Mouse (Mus musculus) spleen, postnatal 36 days (tissue): ENCODE measurements around the gene Sidt1.
"Not testable (repeated sequence)": the region's sequence is repeated elsewhere in the genome, so short reads cannot be mapped to it uniquely, and the experiment has no call there.

Experiments used
- DNase-seq, 2 experiments: peaks; one replicate each; pipeline ENCODE4 v3.0.0; 2022; ENCODE audit warnings: low spot score in 2 of 2, mixed read lengths in 1 of 2

Gene Sidt1

DNA sequence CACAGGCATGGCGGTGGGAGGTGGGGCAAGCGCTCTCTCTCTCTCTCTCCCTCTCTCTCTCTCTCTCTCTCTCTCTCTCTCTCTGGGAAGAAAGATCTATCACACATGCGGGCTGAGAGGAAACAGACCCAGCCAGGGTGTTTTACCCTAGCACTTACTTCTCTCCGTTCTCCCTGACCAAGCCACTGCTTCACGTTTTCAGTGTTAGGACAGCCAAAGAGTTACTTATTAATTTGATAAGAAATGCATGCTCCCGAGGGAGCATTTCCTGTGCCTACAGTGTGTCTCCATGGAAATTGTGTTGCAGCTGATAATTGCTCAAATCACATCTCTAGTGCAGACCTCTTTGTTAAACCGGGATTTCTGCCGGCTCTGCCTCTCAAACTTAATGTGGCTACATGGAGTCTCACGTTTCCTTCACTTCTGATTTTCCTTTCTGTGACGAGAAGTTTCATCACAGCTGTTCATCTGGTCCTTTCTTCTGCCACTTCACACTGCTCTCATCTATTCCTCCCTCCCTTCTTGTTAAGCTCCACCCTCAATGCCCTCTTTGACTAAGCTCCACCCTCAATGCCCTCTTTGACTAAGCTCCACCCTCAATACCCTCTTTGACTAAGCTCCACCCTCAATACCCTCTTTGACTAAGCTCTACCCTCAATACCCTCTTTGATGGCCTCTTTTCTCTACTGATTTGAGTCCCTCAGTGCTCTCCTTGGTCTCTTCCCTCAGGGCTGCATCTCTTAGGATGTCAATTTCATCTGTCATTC is 30.7 kb downstream of the Sidt1 start:
- no peak for DNase-seq

DNA sequence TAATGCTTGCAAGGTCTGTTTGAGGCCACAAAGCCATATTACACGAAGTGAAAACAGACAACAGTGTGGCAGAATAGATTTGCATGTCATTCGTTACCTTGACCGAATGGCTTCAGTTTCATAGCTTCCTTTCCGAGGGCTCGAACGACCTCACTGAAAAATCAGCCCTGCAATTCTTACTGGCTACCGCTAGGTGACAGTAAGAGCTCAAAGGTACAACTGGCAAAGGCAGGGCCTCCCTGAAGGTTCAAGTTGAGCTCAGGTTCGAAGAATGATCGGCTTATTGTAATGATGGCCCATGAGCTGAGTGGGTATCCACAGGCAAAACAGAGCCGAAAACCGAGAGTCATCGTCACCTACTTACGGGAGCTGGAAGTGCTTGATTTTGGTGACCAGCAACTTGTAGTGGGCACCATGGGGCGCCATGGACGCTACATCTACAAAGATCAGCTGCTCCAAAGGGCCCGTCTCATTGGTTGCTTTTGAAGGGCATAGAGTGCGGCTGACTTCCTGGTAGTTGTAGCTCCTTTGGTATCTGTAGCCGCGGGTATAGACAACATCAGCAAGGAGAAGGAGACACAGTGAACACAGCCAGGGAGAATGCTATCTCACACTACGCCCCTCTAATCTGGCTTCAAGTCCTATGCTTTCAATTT is 33.4 kb downstream of the Sidt1 start:
- peak in 1 of 2 experiments; percentile 4 for DNase-seq

DNA sequence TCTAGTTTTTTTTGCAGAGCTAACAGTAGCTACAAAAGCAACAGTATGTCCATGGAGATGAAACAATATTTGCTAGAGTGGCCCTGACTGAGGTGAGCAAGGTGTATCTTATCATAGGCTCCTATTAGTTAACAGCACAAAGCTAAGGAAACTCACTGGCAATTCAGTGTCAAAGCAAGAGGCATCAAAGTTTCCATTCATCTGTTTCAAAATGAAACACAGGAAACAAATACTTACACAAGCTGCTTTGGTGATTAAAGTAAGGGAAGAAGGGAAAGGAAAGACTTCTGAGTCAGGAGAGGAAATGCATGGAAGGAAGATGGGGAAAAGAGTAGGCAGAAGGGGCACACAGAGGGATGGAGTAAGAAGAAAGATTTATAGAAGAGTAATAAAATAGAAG is 39.0 kb downstream of the Sidt1 start:
- DNase-seq: no peak

DNA sequence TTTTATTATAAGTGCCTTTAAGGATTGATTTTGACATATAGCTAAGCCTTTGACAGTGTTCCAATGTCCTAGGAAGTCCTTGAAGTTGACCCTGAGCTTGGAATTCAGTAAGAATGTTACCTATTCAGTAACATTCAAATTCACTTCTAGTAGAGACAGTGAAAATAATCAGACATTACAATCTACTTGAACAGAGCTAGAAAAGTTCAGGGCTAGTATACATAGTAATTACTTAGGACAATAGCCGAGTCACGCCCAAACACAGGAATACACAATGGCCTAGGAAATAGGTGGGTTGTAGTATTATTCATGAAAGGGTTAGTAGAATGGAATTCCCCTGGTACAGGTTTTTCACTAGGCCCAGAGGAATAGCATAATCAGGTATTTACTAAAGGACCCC is 40.3 kb downstream of the Sidt1 start:
- DNase-seq: not testable (repeated sequence)

DNA sequence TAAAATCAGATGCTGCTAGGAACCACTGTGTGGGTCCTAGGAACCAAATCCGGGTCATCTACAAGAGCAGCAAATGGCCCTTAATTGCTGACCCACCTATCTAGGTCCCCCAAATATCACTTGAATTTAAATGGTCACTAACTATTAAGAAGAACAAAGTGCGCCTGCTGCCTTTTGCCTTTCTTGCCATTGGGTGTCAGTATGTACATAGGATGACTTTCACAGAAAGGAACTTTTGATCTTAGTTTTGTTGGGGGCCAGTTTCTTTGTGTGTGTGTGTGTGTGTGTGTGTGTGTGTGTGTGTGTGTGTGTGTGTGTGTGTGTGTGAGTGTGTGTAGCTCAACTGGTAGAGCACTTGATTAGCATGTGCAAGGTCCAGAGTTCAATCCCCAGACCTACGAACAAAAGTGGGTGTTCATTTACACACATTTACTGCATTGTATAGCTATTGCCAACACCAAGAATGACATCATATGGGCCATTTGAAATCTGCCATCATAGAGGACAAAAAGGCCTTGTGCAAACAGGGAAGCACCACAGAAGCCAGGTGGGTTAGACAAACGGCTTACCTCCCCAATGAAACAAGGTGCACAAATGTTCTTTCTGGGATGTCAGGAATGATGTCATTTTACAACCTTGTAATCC is 43.9 kb downstream of the Sidt1 start:
- DNase-seq: no peak

DNA sequence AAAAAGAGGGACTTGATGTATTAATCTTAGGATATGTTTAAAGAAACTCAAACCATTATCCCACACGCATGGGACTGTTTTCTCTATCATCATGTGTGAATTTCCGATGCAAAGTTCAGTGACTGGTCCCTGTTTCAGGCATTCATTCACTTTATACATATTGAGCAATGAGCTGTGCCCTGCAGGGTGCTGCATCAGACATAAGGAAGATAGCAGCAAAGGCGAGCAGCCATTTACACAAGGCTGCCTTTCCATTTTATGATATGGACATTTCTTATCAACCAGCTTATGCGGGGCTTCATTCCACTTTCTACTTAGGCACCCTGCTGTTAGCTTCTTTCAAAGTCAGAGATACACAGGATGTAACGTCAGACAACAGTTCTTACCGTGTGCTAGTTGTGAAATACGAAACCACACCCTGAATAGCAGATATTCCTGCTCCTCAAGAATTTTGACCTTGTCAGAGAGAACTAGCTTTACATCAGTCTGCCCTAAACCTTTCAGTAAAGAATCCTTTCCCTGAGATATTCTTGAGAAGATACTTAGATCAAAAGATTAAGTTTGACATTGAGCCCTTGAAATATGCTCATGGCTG is 45.5 kb downstream of the Sidt1 start:
- no peak for DNase-seq

DNA sequence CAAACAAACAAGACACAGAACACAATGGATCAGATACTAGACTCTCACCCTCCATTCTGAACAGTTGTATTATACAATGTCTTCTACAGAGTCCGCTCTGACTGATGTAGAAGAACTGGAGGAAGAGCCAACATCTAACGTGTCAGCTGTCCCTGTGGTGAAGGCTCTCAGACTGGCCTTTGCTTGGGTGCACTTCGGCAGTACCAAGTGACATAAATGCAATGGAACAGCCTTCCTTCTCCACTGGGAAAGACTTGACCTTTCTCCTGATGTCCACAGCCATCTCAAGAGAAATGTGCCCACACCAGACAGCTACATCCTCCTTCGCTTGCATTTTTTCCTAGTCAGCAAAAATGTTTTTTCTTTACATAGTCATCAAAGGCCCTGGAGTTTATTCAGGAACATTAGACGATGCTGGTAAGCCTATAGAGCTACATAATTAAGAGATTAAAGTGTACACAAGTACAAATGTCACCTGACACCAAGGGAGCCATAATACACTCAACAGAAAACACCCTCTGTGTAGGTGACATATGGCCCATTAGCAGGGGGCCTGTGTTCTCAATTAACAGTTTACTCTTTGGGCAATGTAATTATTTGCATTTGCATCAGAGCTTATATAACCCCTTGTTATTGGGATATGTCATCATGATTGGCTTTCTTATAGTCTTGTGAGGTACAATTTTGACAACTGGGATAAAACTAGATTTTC is 50.2 kb downstream of the Sidt1 start:
- no peak for DNase-seq

DNA sequence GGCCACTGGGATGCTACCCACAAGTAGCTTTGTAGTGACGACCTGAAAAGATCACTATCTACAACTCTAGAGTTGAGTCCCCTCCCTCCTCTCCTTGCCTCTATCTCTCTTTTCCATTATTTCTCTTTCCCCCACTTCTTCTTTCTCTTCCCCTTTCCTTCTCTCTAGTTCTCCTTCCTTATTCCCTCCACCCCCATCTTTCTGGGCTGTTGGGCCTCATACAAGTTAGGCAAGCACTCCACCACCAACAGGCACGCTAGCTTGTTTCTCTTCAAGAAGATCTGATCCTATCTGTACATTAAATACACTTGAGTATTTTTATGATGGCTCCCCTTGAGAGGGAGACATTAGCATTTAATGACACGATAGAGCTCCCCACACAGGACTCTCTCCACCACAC is 51.0 kb downstream of the Sidt1 start:
- DNase-seq: no peak

DNA sequence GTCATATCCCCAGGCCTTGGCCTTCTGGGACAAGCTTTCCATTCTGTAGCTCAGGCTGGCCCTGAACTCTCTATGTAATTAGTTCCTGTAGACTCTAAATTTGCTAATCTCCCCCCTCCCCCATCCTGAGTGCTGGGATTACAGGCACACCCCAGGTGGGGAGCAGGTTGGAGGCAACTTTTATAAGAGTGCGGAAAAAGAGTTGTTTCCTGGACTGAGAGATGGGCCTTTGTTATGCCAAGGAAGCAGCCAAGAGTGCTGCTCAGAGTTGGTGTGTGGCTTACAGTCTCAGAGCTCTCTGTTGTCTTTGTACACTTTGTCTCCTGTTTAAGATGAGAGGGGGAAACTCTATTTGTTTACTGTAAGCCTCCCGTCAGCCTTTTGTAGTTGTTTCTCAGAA is 52.2 kb downstream of the Sidt1 start:
- no peak for DNase-seq

DNA sequence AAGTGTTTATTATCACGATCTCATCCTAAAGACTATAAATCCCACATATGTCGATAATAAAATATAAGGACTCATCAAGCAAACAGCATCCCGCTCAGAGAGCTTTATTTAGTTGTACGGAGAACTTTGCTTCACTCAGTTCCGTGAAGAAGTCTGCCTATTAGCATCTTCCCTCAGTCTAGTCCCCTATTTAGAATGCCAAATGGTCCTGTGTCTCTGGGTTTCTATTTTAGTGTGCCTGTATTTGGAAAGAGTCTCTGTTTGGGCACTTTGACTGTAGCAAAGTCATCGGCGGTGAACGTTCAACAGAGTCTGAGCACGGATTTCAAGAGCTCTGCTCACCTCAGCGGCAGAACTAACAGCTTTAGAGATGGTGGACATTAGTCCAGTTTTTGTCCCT is 55.8 kb downstream of the Sidt1 start:
- DNase-seq: no peak

DNA sequence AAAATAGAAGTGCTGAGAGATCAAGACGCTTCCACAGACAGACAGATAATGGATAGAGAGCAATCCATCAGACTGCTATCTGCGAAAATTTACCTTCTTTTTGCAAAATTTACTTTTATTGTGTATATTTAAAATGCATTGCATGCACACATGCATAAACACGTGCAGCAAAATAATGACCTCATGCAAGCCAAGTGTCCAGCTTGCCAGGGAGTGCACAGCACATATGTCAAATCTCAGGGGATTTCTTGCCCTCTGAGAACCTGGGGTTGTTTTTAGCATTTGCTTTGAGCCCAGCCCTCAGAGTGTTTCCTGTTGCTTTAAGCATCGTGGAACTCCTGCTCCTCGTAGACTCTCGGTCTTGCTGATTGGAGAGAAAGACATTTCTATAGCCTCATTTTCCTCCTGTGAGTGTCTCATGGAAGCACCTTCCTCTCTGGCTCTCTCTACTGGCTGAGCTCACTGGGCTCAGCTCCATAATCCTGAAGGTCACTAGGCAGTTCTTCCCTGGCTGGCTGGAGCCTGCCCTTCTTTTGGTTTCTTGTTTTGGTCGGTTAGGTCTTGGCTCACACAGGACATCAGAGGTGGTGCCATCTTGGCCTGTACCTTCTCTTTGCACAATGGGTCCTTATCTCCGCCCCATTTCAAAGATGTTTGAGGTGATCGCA is 61.5 kb downstream of the Sidt1 start:
- peak in 1 of 2 experiments; percentile 5 for DNase-seq

DNA sequence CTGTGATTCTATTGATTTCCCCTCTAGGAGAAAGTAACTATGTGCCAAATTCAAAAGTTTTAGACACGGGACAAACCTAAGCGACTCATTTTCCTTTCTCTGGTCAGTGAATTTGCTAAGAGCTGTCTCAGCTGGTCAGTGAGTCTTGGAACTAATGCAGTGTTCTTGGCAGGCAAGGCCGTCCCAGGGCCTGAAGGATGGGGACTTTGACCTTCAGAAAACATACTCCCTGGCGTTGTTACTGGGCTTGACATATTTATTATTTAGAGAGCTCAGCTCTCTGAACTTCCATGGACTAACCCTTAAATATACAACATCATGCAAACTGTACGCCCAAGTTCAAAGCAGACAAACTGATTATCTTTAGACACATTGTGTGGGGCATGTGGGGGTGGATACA is 62.4 kb downstream of the Sidt1 start:
- no peak for DNase-seq

DNA sequence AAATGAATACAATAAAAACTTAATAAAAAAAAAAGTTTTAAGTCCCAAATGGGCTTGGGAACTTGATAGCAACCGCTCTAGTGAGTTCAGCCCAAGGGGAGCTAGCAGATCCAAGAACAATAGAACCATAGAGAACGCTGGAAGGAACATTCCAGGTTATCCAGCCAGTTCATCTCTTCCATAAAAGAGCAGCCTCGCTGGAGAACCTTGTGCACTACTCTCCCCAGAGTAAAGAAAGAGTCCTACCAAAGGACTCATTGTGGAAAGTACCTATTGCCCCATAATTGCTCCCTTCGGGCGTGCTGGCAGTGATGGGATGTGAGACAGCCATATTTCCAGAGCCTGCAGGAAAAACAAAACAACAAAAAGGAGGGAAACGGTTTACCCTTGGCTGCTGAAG is 63.4 kb downstream of the Sidt1 start:
- no peak for DNase-seq

DNA sequence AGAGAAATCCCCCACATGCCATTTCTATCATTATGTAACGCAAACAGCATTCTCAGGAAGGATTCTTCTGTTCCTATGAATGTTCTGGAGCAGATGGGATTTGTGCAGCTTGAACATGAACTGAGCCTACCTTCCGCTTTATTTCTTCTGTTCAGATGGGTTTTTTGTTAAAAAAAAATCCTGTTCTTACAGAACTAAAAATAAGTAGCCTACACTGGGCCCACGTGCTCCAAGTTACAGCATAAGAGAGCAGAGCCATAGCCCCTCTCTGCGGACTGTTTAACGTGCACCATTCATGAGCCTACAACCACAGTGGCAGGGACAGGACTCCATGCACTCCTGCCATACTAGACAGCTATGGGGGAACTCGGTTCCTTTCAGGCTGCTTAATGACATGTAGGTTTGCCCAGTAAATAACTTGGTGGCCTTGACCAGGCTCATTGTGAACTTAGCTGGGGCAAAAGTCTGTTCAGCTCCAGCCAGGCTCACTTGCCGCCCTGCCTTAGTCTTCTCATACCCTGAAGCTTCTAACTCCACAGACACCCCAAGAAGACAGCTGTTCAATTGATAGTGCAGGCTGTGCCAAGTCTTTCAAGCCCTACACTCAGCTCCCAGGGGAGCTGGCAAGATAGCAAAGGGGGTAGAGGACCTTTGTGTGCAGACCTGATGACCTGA is 64.3 kb downstream of the Sidt1 start:
- no peak for DNase-seq

DNA sequence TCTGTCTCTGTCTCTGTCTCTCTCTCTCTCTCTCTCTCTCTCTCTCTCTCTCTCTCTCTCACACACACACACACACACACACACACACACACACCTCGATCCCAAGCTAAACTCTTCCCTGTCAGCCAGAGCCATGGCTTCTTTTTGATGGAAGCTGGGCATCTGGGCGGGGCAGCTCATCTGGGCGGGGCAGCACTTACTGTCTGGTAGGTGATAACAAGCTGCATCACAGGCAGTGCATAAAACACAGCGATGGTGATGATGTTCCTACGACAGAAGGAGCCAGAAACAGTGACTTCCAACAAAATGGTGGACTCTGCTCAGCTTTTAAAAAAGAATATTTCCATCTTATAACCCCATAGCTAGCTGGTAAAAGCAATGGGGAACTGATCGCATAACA is 67.4 kb downstream of the Sidt1 start:
- peak in 1 of 2 experiments; percentile 9 for DNase-seq

DNA sequence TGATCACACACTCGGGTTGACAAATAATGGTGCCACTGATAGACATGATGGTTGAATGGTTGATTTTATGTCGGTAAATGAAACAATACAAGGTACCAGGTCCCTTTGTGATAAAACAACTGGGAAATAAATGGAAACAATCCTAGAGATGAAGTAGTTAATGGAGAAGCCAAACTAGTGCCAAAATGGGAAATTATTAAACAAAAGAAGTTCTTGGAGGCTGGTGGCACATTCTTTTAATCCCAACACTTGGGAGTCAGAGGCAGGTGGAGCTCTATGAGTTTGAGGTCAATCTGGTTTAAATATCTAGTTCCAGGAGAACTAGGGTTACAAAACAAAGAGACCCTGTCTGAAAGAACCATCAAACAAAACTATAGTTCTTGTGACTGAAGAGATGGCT is 68.1 kb downstream of the Sidt1 start:
- no peak for DNase-seq

DNA sequence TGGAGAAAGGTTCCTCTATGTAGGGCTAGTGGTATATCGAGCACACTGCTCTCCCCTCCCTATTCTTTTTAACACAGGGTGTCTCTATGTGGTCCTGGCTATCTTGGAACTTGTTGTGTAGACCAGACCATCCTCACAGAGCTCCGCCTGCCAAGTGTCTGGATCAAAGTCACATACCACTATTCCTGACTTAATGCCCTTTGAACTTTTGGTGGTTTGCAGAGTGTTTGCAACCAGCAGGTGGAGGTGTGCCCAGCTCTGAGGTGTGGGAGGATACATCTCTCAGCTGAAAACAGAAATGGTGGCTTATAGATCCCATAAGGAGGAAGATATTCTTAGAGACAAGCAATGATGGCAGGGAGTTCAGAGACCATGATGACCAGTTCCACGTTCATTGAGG is 75.5 kb downstream of the Sidt1 start:
- DNase-seq: no peak

DNA sequence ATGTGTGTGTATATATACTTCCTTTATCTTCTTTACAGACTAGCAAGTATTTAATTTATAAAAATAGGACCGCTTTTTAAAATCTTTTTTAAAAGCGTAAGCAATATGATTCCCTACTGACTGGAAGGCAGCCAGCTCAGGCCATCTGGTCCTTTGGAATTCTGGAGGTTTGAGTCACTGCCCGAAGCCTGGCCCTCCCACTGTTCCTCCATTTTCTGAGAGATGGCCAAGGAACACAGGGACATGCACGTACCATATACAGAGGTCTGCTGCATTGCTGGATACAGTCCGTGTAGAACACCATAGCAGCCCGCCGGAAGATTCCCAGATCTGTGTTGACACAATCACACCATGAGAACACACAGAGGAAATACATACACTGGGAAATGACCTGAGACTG is 78.3 kb downstream of the Sidt1 start:
- DNase-seq: no peak

DNA sequence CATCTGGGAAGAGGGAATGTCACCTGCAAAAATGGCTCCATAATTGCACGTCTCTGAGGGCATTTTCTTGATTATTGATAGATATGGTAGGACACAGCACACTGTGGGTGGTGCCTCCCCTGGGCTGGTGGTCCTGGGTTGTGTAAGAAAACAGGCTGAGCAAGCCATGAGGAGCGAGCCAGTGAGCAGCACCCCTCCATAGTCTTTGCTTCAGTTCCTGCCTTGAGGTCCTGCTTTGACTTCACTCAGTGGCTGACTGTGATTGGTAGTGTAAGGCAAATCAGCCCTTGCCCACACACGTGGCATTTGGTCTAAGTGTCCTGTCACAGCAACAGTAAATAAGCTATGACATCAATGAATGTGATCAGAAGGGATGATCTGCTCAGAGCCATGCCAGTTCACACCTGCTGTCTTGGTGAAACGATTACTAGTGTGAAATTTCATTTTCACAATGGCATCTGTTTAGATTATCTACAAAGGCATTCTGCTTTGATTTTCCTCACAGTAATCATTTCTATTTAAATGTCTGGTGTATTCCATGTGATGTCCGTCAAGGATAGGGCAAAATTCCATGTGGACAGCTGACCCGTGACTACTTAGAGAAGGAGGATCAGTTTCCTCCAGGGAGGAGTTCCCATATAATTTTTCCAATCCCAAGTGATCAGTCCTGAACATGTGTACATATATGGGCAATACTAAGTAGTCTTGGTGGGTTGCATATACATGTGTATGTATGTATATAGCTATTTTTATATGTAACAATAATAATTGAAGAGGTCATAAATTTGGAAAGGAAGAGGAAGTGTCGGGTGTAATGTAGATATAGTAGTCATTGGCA is 79.0 kb downstream of the Sidt1 start:
- DNase-seq: no peak

DNA sequence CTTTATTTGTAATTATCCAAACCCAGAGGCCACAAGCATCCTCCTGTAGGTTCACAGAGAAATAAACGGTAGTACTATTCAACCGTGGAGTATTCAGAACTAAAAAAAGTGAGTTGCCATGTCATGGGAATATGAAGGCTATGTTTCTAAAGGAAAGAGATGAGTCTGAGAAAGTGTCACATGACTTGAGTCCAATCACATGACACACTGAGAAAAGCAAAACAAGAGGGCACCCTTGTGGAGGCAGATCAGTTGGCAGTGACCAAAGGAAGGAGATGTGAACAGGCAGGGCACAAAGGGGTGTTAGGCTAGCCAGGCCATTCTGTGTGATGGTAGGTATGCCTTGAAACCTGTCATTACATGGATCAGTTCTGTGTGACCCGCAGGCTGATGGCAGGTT is 80.3 kb downstream of the Sidt1 start:
- DNase-seq: no peak
